Mouse (Mus musculus) left cerebral cortex, adult 2 months (tissue): ENCODE results near the gene Abraxas2. TPM values are rescaled to one million over a fixed set of nuclear protein-coding genes. Genes with fewer than 3 reads are reported as not detected.

Experiments
- DNase-seq, 2 experiments: peaks; one replicate each; pipeline ENCODE4 v3.0.0; 2021 to 2022; ENCODE audit warnings: low spot score in 2 of 2, mixed read lengths in 1 of 2; ENCODE audit errors: extremely low spot score in 1 of 2
- H3K27ac ChIP-seq: fragments of 200-600 bp; 2 replicates; pipeline ENCODE4 v1.8.1; 2022
- H3K4me3 ChIP-seq: fragments of 200-600 bp; 2 replicates; pipeline ENCODE4 v1.8.1; 2022
- CTCF ChIP-seq: fragments of 200-600 bp; IDR thresholded peaks from 2 replicates; pipeline ENCODE4 v1.8.1; 2022; ENCODE audit warnings: antibody characterized with exemption, mild to moderate bottlenecking, moderate library complexity
- intact Hi-C: fragments of 180-260 bp; cut with DNase I; formaldehyde crosslinking; loops from one replicate; pipeline ENCODE4 v1.15.1; 2025
- total RNA-seq, 2 experiments: library from RNA; stranded (reverse); gene quantifications; 2 replicates each; pipeline ENCODE4 v1.2.3; 2021

Gene Abraxas2
- total RNA-seq, 2 experiments from 2014 or later, result 26.6 to 27.6 TPM

DNA sequence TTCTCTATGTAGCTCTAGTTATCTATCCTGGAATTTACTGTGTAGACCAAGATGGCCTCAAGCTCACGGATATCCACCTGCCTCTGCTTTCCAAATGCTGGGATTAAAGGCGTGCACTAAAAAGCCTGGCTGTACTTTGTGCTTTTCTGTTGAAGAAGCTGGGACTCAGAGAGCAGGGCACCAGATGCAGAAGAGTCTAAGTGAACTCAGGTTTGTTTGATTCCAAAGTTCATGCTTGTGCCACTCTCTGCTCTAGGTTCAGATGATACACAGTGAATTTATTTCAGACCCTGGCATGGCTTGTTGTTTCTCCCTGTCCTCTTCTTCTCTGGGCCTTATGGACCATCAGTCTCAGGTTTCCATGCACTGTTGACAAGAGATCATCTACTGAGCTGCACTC, 66.2 kb downstream of the Abraxas2 start:
- no peak overlapping the region for H3K27ac ChIP-seq
- TF ChIP-seq CTCF, result no peak
- no peak for DNase-seq
- no peak overlapping the region for H3K4me3 ChIP-seq
- intact Hi-C loops, result no loop called here

DNA sequence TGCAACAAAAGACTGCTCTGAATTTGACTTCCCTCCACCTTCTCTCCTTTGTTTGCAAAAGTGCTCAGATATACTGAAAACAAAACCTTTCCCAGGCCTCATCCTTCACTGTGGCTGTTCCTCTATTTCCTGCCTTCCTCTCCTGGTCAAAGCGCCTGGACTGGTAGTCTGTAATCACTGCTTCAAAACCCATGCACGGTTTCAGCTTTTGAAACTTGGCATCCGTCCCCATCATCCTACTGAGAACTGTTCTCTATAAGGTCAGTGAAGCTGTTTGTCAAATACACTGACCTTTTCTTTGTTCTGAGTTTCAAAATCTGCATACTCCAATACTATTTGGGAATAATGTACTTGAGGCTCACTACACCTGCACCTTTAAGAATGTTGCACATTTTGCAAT, 68.2 kb downstream of the Abraxas2 start:
- no peak for DNase-seq
- intact Hi-C loops, result no loop called here
- H3K27ac ChIP-seq, result no peak overlapping the region
- TF ChIP-seq CTCF, result no peak
- no peak overlapping the region for H3K4me3 ChIP-seq

DNA sequence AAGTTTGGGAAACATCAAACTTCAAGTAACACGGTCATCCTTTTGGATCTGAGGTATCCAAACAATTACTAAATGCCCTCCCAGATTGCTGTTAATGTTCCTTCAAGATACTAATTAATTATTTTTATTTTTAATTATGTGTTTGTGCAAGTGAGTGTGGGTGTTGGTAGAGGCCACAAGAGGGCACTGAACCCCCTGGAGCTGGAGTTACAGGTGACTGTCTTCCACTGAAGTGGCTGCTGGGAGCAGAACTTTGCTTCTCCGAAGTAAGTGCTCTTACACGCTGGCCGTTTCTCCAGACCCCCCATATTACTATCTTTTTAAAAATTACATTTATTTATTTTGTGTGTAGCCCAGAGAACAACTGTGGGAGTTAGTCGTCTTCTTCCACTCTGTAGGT, 71.0 kb downstream of the Abraxas2 start:
- peak overlapping the region; percentile 88 for H3K4me3 ChIP-seq
- peak overlapping the region; percentile 98 for H3K27ac ChIP-seq
- TF ChIP-seq CTCF, result peak; percentile 12
- no peak for DNase-seq
- intact Hi-C loops, result loop anchor here (2.0 to 5.0 kb wide), 2 partner anchors 71 to 72 kb away; partner anchors contain the start of gene Abraxas2

DNA sequence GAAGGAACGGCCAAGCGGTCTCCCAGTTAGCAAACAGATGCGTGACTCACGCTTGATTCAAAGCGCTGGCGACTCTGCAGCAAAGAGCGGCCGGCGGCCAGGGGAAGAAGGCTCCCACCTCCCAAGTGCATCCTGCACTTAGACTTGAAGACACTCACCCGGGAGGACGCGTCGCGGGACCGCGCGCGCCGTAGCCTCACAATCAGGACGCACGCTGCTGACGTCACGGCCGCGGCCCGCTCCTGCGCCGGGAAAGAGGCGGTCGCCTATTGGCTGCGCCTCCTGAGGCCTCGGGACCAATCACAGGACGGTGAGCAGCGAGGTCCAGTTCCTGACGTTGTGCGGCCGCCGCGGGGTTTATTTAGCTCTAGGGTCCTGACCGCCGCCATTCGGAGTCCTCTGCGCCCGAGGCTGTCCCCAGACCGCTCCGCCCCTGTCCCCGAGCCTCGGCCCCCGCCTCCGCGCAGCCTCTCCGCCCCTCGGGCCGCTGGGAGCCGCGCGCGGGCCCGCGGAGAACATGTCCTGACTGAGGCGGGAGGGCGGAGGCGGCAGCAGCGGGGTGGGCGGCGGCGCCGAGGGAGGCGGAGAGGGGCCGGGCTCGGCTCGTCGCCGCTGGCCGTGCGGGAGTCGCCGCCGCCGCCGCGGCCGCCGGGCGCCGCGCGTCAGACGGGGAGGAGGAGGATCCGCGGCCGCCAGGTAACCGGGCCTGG, 72.0 kb downstream of the Abraxas2 start, which contains the start of gene Zranb1:
Zranb1 (plus strand) TSS at position 293 of the 710 bp plus-strand sequence.
- Histone ChIP-seq H3K4me3 (peak within 1 kb of the TSS; percentile 88), H3K27ac (peak within 1 kb of the TSS; percentile 98)
- intact Hi-C loops, result loop anchor here (2.0 to 5.0 kb wide), 2 partner anchors 71 to 72 kb away; partner anchors contain the start of gene Abraxas2
- no peak for TF ChIP-seq CTCF
- peak; percentile 99 for DNase-seq

DNA sequence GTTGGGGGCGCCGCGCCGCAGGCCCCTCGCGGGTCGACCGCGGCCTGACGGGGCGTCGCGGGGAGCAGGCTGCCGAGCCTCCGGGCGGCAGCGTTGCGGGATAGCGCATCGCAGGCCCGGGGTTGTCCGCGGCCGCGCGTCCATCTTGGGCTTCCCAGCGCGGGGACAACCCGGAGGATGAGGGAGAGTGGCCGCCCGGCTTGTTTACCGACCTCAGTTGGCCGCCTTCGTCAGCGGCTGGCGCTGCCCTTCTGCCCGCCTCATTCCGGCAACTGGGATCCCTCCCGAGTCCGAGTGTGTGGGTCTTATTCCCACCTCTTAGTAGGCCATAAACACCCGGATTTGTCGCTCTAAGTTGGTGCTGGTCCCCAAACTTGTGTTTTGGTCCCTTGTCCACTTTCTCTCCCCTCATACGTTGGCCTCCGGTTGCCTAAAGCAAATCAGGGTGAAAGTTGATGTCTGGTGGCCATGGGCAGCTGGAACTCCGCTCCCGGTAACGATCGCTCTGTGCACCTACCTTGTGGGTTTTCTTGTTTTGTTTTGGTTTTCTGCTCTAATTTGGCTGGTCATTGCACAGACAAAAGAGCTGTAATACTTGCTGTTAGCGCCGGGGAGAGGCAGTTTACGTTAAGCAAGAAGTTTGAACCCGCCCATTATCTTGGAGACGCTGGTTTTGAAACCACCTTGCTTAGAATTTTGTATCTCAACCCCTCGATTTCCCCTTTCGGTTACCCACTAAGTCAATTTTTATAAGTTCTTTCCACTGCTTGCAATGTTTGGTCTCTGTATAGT, 72.7 kb downstream of the Abraxas2 start:
- peak overlapping the region; percentile 88 for H3K4me3 ChIP-seq
- peak overlapping the region; percentile 86 for H3K27ac ChIP-seq
- no peak for TF ChIP-seq CTCF
- intact Hi-C loops, result loop anchor here (2.0 to 5.0 kb wide), 2 partner anchors 71 to 73 kb away; partner anchors contain the start of gene Abraxas2
- peak in 1 of 2 experiments; percentile 45 for DNase-seq

DNA sequence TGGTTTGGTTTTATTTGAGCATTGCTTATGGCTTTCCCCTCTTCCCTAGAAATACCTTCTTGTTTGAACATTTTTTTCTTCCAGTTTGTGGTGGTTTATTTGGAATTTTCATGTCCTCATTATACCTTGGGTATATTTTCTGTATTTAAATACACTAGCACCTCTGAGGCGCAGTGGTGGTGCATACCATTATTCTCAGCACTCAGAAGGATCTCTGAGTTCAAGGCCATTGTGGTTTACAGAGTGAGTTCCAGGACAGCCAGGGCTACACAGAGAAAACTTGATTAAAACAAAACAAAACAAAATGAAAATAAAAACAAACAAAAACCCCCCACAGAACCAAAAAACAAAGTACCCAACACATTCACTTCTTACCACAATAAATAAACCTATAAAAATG, 74.3 kb downstream of the Abraxas2 start:
- DNase-seq, result no peak
- intact Hi-C loops, result loop anchor here (5.0 kb wide), 1 partner anchor 69 kb away; no protein-coding TSS in a partner anchor
- TF ChIP-seq CTCF, result no peak
- Histone ChIP-seq H3K4me3 (no peak overlapping the region), H3K27ac (no peak overlapping the region)

Other genes starting within 250 kb of the Abraxas2 start
- gene Lhpp, start 248.6 kb upstream of the Abraxas2 start, total RNA-seq, result 10 to 100 TPM; 15.5 to 16.3 TPM
- 10 to 100 TPM; 57.1 to 75.2 TPM for gene Fam53b, start 45.3 kb upstream of the Abraxas2 start, total RNA-seq
- gene Eef1akmt2, start 6.6 kb upstream of the Abraxas2 start, total RNA-seq, result 10 to 100 TPM; 33.2 to 33.8 TPM
- 10 to 100 TPM; 43.3 to 47.2 TPM for gene Zranb1, start 71.9 kb downstream of the Abraxas2 start, total RNA-seq